Mouse (Mus musculus) ES-E14 (cell line): ENCODE measurements around the gene Acvr1c. TPM values are rescaled to one million over a fixed set of nuclear protein-coding genes. Genes with fewer than 3 reads are reported as not detected.

Experiments
- DNase-seq: peaks from one replicate; pipeline ENCODE4 v3.0.0-alpha.2; 2013; ENCODE audit warnings: low read depth, low spot score
- H3K27ac ChIP-seq: 2 replicates; pipeline ENCODE4 v1.5.1; 2012; ENCODE audit warnings: low read depth, mild to moderate bottlenecking, low read length, moderate library complexity, mixed read lengths; ENCODE audit not compliant: poor library complexity, insufficient read depth, severe bottlenecking
- H3K36me3 ChIP-seq: 2 replicates; pipeline ENCODE4 v1.6.1; 2012; ENCODE audit warnings: mild to moderate bottlenecking, low read length, moderate library complexity, mixed read lengths; ENCODE audit not compliant: control insufficient read depth, poor library complexity, insufficient read depth, severe bottlenecking
- H3K4me1 ChIP-seq, 2 experiments: fragments of 150-350 bp in 1 of 2; sonication (generic) in 1 of 2; 2 replicates each; pipeline ENCODE4 v1.6.1; 2012; ENCODE audit warnings: low read length in 2 of 2, mild to moderate bottlenecking in 1 of 2, mixed read lengths in 1 of 2; ENCODE audit not compliant: control insufficient read depth in 2 of 2, insufficient read depth in 2 of 2, poor library complexity in 1 of 2
- H3K4me3 ChIP-seq, 2 experiments: fragments of 150-350 bp in 1 of 2; sonication (generic) in 1 of 2; 2 replicates each; pipeline ENCODE4 v1.5.1; 2012; ENCODE audit warnings: low read length in 2 of 2, low read depth in 1 of 2, mild to moderate bottlenecking in 1 of 2, mixed read lengths in 1 of 2; ENCODE audit not compliant: insufficient read depth in 1 of 2, poor library complexity in 1 of 2, severe bottlenecking in 1 of 2
- H3K9ac ChIP-seq: 2 replicates; pipeline ENCODE4 v1.6.1; 2012; ENCODE audit warnings: low read depth, mild to moderate bottlenecking, low read length, mixed read lengths; ENCODE audit not compliant: poor library complexity, insufficient read depth, severe bottlenecking
- H3K9me3 ChIP-seq: fragments of 150-350 bp; sonication (generic); 2 replicates; pipeline ENCODE4 v1.6.1; 2012; ENCODE audit warnings: low read depth, mild to moderate bottlenecking, low read length; ENCODE audit not compliant: control insufficient read depth, insufficient read depth
- CHD2 ChIP-seq: IDR thresholded peaks from 2 replicates; pipeline ENCODE4 v1.6.1; 2014; ENCODE audit warnings: mild to moderate bottlenecking, low read depth, low read length, inconsistent platforms
- HCFC1 ChIP-seq: IDR thresholded peaks from 2 replicates; pipeline ENCODE4 v1.6.1; 2012; ENCODE audit warnings: low read length, inconsistent platforms, borderline replicate concordance; ENCODE audit not compliant: insufficient read depth
- MAFK ChIP-seq: IDR thresholded peaks from 2 replicates; pipeline ENCODE4 v1.6.1; 2014; ENCODE audit warnings: mild to moderate bottlenecking, low read depth, low read length, inconsistent platforms; ENCODE audit not compliant: insufficient read depth
- ZC3H11A ChIP-seq: IDR thresholded peaks from 2 replicates; pipeline ENCODE4 v1.6.1; 2012; ENCODE audit warnings: low read depth, mild to moderate bottlenecking, inconsistent platforms, low read length, borderline replicate concordance
- ZNF384 ChIP-seq: IDR thresholded peaks from 2 replicates; pipeline ENCODE4 v1.6.1; 2012; ENCODE audit warnings: low read depth, low read length, inconsistent platforms
- in situ Hi-C, 2 experiments: fragments of 600-800 bp; cut with MboI; formaldehyde crosslinking; loops; one replicate each; pipeline ENCODE4 v1.15.1; 2025; ENCODE audit warnings: low sequenced_read_pairs in 2 of 2, inconsistent platforms in 1 of 2; ENCODE audit not compliant: unreplicated experiment in 2 of 2
- total RNA-seq: library from RNA; depleted of rRNA; stranded (reverse); fragments of 300-350 nt; gene quantifications from 2 replicates; pipeline ENCODE4 v1.2.3, GENCODE M21; 2012

The Acvr1c gene
- total RNA-seq, 1 experiment: not detected

DNA sequence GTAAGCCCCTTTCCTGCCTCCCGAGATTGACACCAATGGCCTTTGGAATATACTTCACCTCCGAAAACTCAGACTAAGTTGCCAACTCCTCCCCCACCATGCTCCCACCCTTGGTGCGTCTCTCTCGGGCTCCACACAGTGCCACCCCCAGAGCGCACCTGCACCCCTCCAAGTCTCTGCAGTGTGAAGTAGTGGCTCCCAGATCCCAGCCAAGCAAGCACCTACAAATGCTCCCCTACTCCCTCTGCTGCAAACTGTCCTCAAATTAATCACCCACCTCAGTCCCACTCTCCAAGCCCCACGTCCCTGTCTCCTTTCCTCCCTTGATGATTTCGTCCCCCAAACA, 654 bp downstream of the Acvr1c start:
- TF ChIP-seq MAFK: no peak
- TF ChIP-seq ZC3H11A: no peak
- no peak for TF ChIP-seq CHD2
- no peak for TF ChIP-seq HCFC1
- no peak for TF ChIP-seq ZNF384
- H3K4me3 ChIP-seq: peak overlapping the region; percentile 66 to 76
- no peak overlapping the region for H3K27ac ChIP-seq
- H3K36me3 ChIP-seq: no peaks in the 10 kb centered on the region
- in situ Hi-C loops: no loop called here
- H3K9me3 ChIP-seq: no peaks in the 10 kb centered on the region
- no peak for DNase-seq
- H3K4me1 ChIP-seq: peaks cover 0 to 3% of the 10 kb centered on the region in 2 experiments; a peak in 1 of 4 replicates
- H3K9ac ChIP-seq: peak overlapping the region; percentile 16; the same call in 1 of the 2 replicates

DNA sequence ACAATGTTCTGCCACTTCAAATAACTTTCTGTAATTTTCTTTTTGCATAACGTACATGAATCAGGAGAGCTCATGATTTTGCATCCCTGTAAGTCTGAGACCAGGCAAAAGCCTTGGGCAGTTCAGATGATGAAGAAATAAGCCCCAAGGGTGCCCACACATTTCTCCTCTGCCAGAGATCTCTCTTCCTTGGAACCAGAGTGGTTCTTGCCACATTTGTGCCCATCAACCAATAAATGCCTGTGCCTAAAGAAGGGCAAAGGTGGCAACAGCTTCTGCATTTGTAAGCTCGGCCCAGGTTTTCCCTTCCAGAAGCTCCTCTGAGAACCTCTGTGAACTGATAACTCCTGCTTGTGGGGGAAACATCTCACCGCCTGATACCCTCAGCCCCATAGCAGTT, 3.3 kb downstream of the Acvr1c start:
- DNase-seq: no peak
- no peak overlapping the region for H3K27ac ChIP-seq
- no peaks in the 10 kb centered on the region for H3K9me3 ChIP-seq
- in situ Hi-C loops: no loop called here
- H3K4me1 ChIP-seq: peaks cover 0 to 3% of the 10 kb centered on the region in 2 experiments; a peak in 1 of 4 replicates
- TF ChIP-seq HCFC1 (no peak), CHD2 (no peak), ZC3H11A (no peak), MAFK (no peak), ZNF384 (no peak)
- no peak overlapping the region for H3K9ac ChIP-seq
- no peak overlapping the region for H3K4me3 ChIP-seq
- no peaks in the 10 kb centered on the region for H3K36me3 ChIP-seq

DNA sequence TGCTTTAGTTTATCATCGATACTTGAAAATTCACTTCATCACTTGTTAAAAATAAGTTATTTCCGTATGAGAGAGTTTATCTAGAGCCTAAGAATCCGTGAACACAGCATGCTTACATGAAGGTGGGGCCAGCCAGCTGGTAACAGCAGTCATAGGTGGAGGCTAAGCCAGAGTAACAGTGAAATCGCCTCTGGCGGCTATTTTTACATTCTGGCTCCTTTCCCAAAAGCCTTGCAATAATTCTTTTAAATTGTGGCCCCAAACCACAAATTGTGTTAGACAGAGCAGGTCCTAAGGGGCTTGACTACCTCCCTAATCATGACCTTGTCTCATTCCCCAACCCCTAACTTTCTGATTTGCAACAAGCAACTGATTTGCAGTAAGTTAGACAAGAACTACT, 4.8 kb downstream of the Acvr1c start:
- H3K4me3 ChIP-seq: no peak overlapping the region
- no peak overlapping the region for H3K9ac ChIP-seq
- H3K36me3 ChIP-seq: no peaks in the 10 kb centered on the region
- no peak for TF ChIP-seq ZC3H11A
- H3K4me1 ChIP-seq: peaks cover 0 to 3% of the 10 kb centered on the region in 2 experiments; a peak in 1 of 4 replicates
- no peak for DNase-seq
- in situ Hi-C loops: no loop called here
- no peaks in the 10 kb centered on the region for H3K9me3 ChIP-seq
- H3K27ac ChIP-seq: no peak overlapping the region

DNA sequence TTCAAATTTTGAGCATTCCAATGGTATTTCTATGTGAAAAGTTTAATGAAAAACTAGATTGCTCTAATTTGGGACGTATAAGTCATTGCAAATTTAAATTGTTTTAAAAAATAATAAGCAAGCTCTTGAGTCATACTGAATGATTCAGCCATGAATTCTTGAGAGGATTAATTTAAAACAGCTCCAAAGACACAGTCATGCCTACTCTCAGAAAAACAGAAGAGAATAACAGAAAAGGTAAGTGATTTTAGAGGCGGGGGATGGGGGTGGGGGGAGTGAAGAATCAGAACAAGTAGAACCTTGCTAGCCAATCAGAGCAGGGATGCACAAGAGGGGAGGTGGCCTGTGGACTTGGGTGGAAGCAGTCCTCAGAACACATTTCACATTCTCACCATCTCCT, 7.0 kb downstream of the Acvr1c start:
- H3K4me3 ChIP-seq: no peak overlapping the region
- in situ Hi-C loops: no loop called here
- no peak overlapping the region for H3K27ac ChIP-seq
- no peaks in the 10 kb centered on the region for H3K4me1 ChIP-seq
- H3K9me3 ChIP-seq: no peaks in the 10 kb centered on the region
- DNase-seq: no peak
- H3K9ac ChIP-seq: no peak overlapping the region
- no peaks in the 10 kb centered on the region for H3K36me3 ChIP-seq
- TF ChIP-seq HCFC1: no peak
- no peak for TF ChIP-seq CHD2
- TF ChIP-seq MAFK: no peak
- no peak for TF ChIP-seq ZNF384
- no peak for TF ChIP-seq ZC3H11A

GRCm38 (mm10) chr2:58336730-58337129, 21.0 kb downstream of the Acvr1c start:
- Histone ChIP-seq H3K27ac (no peak overlapping the region), H3K9me3 (no peaks in the 10 kb centered on the region), H3K9ac (no peak overlapping the region), H3K36me3 (no peaks in the 10 kb centered on the region), H3K4me3 (no peak overlapping the region), H3K4me1 (no peaks in the 10 kb centered on the region)
- in situ Hi-C loops: no loop called here
- TF ChIP-seq HCFC1 (no peak), ZNF384 (no peak), CHD2 (no peak), ZC3H11A (no peak), MAFK (no peak)
- no peak for DNase-seq
